Mouse (Mus musculus) frontal cortex, postnatal 10 days (tissue): ENCODE measurements around the gene Rrp12.
"Not testable (repeated sequence)": the region's sequence is repeated elsewhere in the genome, so short reads cannot be mapped to it uniquely, and the experiment has no call there.

ENCODE experiments used
- DNase-seq, 2 experiments: peaks; one replicate each; pipeline ENCODE4 v3.0.0; 2022; ENCODE audit warnings: low spot score in 2 of 2, mixed read lengths in 1 of 2

The Rrp12 gene

GRCm38 (mm10) chr19:41895460-41896318 lies at the start of gene Rrp12:
Gene Rrp12 (minus strand): TSS chr19:41896173.
- peak; percentile 81 for DNase-seq

- no peak for DNase-seq
Measured at GRCm38 (mm10) chr19:41943841-41944240, 47.9 kb upstream of the Rrp12 start.

- no peak for DNase-seq
Measured at GRCm38 (mm10) chr19:41938539-41938938, 42.6 kb upstream of the Rrp12 start.

DNA sequence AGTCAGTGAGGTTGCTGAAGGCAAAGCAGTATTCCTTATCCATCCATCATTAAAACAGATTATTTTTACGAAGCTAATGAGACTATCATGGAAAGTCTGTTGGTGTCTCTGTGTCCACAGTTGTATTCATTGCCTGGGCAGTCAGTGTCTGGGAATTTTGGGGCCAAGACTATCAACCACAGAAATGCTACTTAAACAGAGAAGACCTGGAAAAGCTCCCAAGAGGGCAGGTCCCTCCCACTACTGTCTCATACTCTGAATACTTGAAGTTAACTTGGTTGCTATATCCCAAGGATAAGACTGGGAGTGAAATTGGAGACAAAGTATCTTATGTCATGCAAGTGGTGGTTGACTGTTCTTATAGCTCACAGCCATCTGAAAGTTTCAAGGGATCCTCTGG lies 39.9 kb upstream of the Rrp12 start:
- no peak for DNase-seq

GRCm38 (mm10) chr19:41934124-41934523 lies 38.2 kb upstream of the Rrp12 start:
- no peak for DNase-seq

DNA sequence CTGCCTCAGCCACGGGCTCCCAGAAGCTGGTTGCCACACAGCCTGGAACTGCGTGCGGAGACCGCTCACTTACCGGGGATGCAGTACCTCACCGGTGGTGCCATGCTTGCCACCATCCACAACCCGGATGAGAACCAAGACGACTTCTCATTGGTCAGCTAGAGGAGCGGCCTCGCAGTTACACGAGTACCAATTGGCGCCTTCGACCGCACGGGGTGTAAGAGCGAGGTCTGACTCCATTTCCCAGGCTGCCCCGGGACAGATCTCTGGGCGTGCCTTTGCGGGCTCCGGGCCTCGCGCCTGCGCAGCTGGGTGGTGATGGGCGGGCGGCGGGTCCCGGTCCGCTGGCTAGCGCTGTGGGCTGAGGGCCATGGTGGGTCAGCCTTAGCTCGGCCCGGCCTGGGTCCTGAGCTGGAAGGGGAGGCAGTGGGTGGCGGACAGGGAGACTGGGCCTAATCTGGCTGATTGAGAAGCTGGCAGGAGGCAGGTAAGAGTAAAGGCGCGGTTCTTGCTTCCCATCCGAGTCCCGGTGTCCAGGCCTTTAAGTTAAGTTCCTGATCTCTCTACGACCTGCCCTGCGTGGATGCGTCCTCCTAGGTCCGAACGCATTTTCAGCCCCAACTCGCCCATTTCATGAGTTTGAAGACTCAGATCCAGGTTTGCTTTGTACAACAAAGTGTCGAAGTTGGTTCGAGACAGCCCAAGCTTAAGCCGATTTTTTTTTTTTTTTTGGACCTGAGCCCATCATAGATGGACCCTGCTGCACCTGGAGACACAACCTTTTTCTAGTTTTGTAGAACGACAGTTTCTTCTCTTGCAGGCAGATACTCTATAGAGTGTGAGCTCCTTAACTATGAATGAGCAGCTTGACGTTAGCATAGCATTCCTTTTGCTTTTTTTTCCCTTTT lies 37.5 kb upstream of the Rrp12 start, which contains the start of the genes Exosc1 and Zdhhc16:
TSS of gene Exosc1 (minus strand) at position 245 of the 908 bp plus-strand sequence.
TSS of gene Zdhhc16 (plus strand) at position 302 of the 908 bp plus-strand sequence.
- peak; percentile 98 to 99 for DNase-seq

DNA sequence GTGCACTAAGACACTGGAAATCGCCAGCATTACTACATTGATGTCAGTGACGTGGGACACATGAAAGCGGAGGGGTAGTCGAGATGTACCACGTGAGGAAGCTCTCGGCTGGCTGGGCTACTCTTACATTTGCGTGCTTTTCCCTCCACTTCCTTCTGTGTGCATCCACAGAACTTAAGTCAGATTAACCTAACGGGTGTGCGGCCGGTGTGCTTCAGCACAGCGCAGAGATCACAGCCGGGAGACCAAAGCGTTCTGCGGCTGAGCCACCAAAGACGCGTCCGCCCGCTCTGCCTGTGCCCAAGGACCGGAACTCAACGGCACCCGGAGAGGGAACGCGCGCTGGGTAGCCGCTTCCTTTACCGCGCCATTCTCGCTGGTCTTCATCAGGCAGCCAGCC lies 36.7 kb upstream of the Rrp12 start:
- peak in 1 of 2 experiments; percentile 24 for DNase-seq

DNA sequence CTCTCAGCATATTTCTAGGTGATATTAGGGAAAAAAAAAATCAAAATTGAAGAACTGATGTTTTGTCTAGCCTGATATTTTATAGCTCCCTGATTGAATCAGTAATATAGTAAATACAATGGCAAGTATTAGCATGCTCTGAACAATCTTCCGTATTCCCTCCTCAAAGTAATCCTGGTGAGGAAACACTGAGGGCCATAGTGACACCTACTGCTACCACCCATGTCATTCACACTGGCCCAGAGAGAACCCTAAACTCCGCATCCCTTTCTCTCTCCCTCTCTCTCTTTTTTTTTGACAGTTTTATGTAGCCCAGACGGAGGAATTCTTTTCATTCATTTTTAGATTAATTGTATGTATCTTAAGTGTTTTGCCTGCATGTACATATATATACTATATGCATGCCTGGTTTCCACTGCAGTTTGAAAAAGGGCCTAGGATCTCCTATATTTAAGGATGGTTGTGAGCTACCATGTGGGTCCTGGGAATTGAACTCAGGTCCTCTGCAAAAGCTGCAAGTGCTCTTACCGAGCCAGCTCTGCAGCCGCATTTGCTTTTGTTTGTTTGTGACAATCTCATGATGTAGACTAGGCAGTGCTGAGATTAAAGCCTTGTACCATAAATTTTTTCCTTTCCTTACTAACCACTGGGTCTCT lies 24.6 kb upstream of the Rrp12 start:
- DNase-seq: no peak

DNA sequence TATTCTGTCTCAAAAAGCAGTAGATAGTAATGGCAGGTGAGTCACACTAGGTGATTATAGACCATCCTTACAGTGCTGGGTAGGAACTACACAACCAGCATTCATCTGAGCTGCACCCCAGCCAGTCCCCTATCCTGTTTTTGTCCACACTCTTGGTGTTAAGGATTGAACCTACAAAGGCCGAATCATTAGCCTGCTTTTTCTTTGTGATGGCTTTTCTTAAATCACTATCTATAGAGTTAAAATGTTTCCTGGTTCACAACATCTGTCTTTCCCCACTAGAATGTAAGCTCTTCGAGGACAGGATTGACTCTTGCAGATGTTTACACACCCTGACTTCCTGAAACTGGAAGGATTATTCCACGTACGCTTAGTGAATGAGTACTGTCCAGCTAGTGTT lies 23.5 kb upstream of the Rrp12 start:
- DNase-seq: no peak

DNA sequence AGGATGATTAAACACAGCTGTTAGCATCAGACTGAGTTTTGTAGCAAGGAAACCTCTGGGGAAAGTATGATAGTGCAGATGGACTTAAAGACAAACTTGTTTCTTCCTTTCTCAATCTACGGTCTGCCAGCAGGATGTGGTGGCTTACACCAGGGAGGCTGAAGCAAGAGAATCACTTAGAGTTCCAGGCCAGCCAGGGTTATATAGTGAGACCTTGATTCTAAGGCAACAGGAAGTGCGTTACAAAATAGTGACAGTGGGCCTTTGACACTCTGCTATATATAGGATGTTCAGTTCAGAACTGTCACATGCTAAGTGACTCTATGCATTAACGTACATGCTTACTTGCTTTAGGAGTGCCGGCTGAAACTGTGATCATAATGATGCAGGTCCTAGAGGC lies 20.9 kb upstream of the Rrp12 start:
- DNase-seq: no peak

DNA sequence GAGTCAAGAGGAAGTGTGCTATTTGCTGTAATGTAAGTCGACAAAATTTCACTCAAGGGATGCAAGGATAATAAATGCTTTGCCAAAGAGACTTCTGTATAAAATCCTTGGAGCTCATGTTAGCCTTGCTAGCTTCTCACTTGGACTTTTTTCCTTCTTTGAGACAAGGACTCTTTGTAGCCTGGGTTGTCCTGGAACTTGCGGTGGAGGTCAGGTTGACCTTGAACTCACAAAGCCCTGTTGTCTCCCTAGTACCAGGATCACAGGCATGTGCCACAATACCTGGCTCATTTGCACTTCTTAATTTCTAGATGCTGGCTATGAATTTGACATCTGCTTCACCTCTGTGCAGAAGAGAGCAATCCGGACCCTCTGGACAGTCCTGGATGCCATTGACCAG lies 19.3 kb upstream of the Rrp12 start:
- DNase-seq: no peak

GRCm38 (mm10) chr19:41914592-41914882 lies 18.6 kb upstream of the Rrp12 start:
- DNase-seq: not testable (repeated sequence)

GRCm38 (mm10) chr19:41913774-41914591 lies 18.0 kb upstream of the Rrp12 start:
- DNase-seq: no peak

- DNase-seq: peak in 1 of 2 experiments; percentile 48
Measured at GRCm38 (mm10) chr19:41912121-41913080, 16.4 kb upstream of the Rrp12 start.

DNA sequence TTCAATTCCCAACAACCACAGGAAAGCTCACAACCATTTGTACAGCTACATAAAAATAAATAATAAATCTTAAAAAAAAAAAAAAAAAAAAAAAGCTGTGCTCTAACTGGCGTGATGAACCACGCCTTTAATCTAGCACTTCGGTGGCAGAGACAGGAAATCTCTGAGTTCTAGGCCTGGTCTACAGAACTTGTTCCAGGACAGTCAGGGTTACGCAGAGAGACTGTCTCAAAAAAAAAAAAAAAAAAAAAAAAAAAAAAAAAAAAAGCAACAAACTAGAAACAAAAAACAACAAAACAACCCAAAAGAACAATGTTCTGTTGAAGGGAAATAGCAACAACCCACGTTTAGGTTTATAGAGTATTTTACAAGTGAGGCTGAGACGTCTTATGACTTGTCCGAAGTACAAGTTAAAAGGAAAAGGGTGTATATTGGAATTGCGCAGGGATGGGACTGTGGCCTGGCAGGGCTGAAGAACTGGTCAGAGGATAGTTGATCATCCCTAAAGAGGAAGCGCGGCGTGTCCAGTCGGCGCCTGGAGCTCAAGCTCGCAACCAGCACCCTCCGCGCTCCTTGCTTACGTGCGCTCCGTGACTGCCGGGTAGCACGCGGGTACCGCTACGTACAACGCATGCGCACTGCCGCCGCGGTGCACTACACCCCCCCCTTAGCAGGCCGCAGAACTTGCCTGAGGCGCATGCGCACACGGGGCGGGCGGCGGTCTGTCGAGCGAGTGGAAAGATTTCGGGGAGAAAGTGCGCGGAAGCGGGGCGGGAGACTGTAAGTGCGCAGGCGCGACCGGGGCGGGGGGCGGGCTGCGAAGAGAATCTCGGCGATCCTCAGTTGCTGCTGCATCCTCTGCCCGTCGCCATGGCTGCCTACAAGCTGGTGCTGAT lies 15.5 kb upstream of the Rrp12 start, which contains the start of gene Pgam1:
TSS of gene Pgam1 (plus strand) at position 746 of the 896 bp plus-strand sequence.
- peak; percentile 93 to 95 for DNase-seq

- no peak for DNase-seq
Measured at GRCm38 (mm10) chr19:41910396-41910795, 14.4 kb upstream of the Rrp12 start.

- DNase-seq: no peak
Measured at GRCm38 (mm10) chr19:41908736-41909135, 12.8 kb upstream of the Rrp12 start.

DNA sequence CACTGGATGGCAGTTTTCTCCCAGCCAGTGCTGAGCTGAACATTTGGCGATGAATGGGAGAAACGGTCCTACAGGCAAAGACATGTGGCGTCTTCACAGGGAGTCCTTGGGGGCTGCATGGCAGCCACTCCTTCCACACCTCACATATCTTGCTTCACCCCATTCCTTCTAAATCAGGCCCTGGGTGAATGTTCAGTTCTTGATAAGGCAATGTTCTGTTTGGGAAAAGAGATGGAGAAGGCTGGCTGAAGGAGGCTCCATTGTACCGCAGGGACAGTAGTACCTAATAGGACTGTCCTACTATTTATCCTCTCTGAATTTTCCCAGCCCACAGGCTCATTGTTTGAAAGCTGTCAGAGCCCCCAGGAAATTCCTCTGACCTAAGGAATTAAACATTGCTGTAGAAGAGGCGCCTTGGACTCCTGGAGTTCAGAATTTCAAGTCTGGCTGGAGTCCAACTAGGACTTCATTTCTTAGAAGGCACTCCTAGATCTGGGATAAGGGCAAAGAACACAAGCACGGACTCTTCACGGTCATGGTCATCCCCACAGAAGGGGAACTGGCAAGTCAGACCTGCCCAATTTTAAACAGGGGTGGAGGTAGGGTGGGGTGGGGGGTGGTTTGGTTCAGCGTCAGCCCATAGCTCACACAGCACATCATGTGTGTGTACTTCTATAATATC lies 11.2 kb upstream of the Rrp12 start:
- DNase-seq: no peak
